Mouse (Mus musculus) CH12.LX (cell line): ENCODE data around the gene Nudt15.

Source experiments
- CTCF ChIP-seq, 2 experiments: IDR thresholded peaks in 1 of 2; conservative IDR thresholded peaks in 1 of 2; 2 replicates each; pipeline ENCODE4 v1.5.1; 2011 to 2012; ENCODE audit warnings: low read depth in 2 of 2, low read length in 2 of 2, improper control_type of control experiment in 1 of 2, inconsistent platforms in 1 of 2, mild to moderate bottlenecking in 1 of 2, moderate library complexity in 1 of 2
- MAFK ChIP-seq: IDR thresholded peaks from 2 replicates; pipeline ENCODE4 v1.6.1; 2011; ENCODE audit warnings: low read length, improper control_type of control experiment; ENCODE audit not compliant: insufficient replicate concordance
- PAX5 ChIP-seq: IDR thresholded peaks from 2 replicates; pipeline ENCODE4 v1.6.1; 2012; ENCODE audit warnings: low read length, inconsistent platforms, mixed read lengths
- POLR2A ChIP-seq: IDR thresholded peaks from 2 replicates; pipeline ENCODE4 v1.6.1; 2011; ENCODE audit warnings: low read depth, mild to moderate bottlenecking, improper control_type of control experiment, low read length
- TBP ChIP-seq: conservative IDR thresholded peaks from 2 replicates; pipeline ENCODE4 v1.6.1; 2011; ENCODE audit warnings: low read depth, low read length, improper control_type of control experiment
- UBTF ChIP-seq: IDR thresholded peaks from 2 replicates; pipeline ENCODE4 v1.6.1; 2012; ENCODE audit warnings: low read depth, mild to moderate bottlenecking, inconsistent platforms, low read length, improper control_type of control experiment, moderate library complexity

DNA sequence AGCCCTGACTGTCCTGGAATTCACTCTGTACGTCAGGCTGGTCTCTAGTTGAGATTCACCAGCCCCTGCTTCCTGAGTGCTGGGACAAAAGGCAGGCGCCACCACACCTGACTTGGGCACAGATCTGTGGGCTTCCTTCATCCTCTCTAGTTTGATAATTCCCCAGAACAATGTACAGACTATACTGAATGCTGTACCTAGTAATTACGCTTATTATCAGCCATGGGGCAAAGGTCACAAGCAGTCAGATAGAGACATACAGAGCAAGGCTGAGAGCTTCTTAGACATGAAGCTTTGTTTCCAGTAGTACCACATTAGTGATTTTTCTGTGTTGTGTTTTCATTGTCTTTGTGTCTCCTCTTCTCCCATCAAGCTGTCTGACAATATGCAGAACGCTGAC is 23.1 kb upstream of the Nudt15 start:
- TF ChIP-seq POLR2A = no peak
- no peak for TF ChIP-seq MAFK
- no peak for TF ChIP-seq CTCF (conservative IDR thresholded peaks at IDR 0.05 in 1 of 2, IDR thresholded peaks at IDR 0.05 in 1 of 2; ENCODE audit: low read depth in 2 of 2, low read length in 2 of 2)
- TF ChIP-seq TBP = no peak
- TF ChIP-seq UBTF = no peak
- no peak for TF ChIP-seq PAX5
